Mouse (Mus musculus): ENCODE results near the gene Hace1.
A peak's percentile ranks its signal among the peaks of the same experiment; 100 is the strongest.
"Not testable (repeated sequence)": the region's sequence is repeated elsewhere in the genome, so short reads cannot be mapped to it uniquely, and the experiment has no call there.

Gene Hace1

GRCm38 (mm10) chr10:45577731-45578297 lies at the start of gene Hace1:
Hace1 (plus strand) TSS chr10:45577829.
- DNase-seq (ENCODE audit: extremely low read depth, insufficient read length, low spot score): peak; percentile 81

- DNase-seq (ENCODE audit: extremely low read depth, insufficient read length, low spot score): not testable (repeated sequence)
These were observed 40.3 kb upstream of the Hace1 start for GRCm38 (mm10) chr10:45537334-45537733.

- DNase-seq (ENCODE audit: extremely low read depth, insufficient read length, low spot score): no peak
These were observed 34.9 kb upstream of the Hace1 start for GRCm38 (mm10) chr10:45542726-45543125.

- DNase-seq (ENCODE audit: extremely low read depth, insufficient read length, low spot score): no peak
These were observed 30.8 kb upstream of the Hace1 start for GRCm38 (mm10) chr10:45546799-45547198.

GRCm38 (mm10) chr10:45578298-45578821 lies 731 bp downstream of the Hace1 start:
- DNase-seq (ENCODE audit: extremely low read depth, insufficient read length, low spot score): peak; percentile 54

GRCm38 (mm10) chr10:45583310-45583709 lies 5.7 kb downstream of the Hace1 start:
- no peak for DNase-seq (ENCODE audit: extremely low read depth, insufficient read length, low spot score)

- DNase-seq (ENCODE audit: extremely low read depth, insufficient read length, low spot score): no peak
These were observed 6.2 kb downstream of the Hace1 start for GRCm38 (mm10) chr10:45583829-45584228.

GRCm38 (mm10) chr10:45584311-45585102 lies 6.9 kb downstream of the Hace1 start:
- DNase-seq (ENCODE audit: extremely low read depth, insufficient read length, low spot score): no peak

- no peak for DNase-seq (ENCODE audit: extremely low read depth, insufficient read length, low spot score)
These were observed 28.2 kb downstream of the Hace1 start for GRCm38 (mm10) chr10:45605853-45606252.

- DNase-seq (ENCODE audit: extremely low read depth, insufficient read length, low spot score): no peak
These were observed 33.1 kb downstream of the Hace1 start for GRCm38 (mm10) chr10:45610727-45611126.

GRCm38 (mm10) chr10:45616012-45616411 lies 38.4 kb downstream of the Hace1 start:
- DNase-seq (ENCODE audit: extremely low read depth, insufficient read length, low spot score): no peak

- DNase-seq (ENCODE audit: extremely low read depth, insufficient read length, low spot score): no peak
These were observed 41.4 kb downstream of the Hace1 start for GRCm38 (mm10) chr10:45619039-45619438.

- DNase-seq (ENCODE audit: extremely low read depth, insufficient read length, low spot score): no peak
These were observed 54.4 kb downstream of the Hace1 start for GRCm38 (mm10) chr10:45631995-45632394.

- DNase-seq (ENCODE audit: extremely low read depth, insufficient read length, low spot score): peak; percentile 5
These were observed 55.0 kb downstream of the Hace1 start for GRCm38 (mm10) chr10:45632641-45633040.

- no peak for DNase-seq (ENCODE audit: extremely low read depth, insufficient read length, low spot score)
These were observed 57.6 kb downstream of the Hace1 start for GRCm38 (mm10) chr10:45635201-45635600.

- no peak for DNase-seq (ENCODE audit: extremely low read depth, insufficient read length, low spot score)
These were observed 62.1 kb downstream of the Hace1 start for GRCm38 (mm10) chr10:45639762-45640161.

- DNase-seq (ENCODE audit: extremely low read depth, insufficient read length, low spot score): no peak
These were observed 76.4 kb downstream of the Hace1 start for GRCm38 (mm10) chr10:45654026-45654425.

GRCm38 (mm10) chr10:45662015-45662414 lies 84.4 kb downstream of the Hace1 start:
- no peak for DNase-seq (ENCODE audit: extremely low read depth, insufficient read length, low spot score)

- DNase-seq (ENCODE audit: extremely low read depth, insufficient read length, low spot score): no peak
These were observed 90.6 kb downstream of the Hace1 start for GRCm38 (mm10) chr10:45668266-45668665.

- no peak for DNase-seq (ENCODE audit: extremely low read depth, insufficient read length, low spot score)
These were observed 99.2 kb downstream of the Hace1 start for GRCm38 (mm10) chr10:45676796-45677195.

GRCm38 (mm10) chr10:45686191-45686590 lies 108.6 kb downstream of the Hace1 start:
- DNase-seq (ENCODE audit: extremely low read depth, insufficient read length, low spot score): no peak

GRCm38 (mm10) chr10:45694931-45695330 lies 117.3 kb downstream of the Hace1 start:
- DNase-seq (ENCODE audit: extremely low read depth, insufficient read length, low spot score): no peak

Data from 3134 (cell line).